Mouse (Mus musculus) C2C12 (cell line): ENCODE data around the gene Bcl3. TPM values are rescaled to one million over a fixed set of nuclear protein-coding genes. Genes with fewer than 3 reads are reported as not detected.

Experiments used
- H3K27me3 ChIP-seq: one replicate; pipeline ENCODE4 v1.6.1; 2011; ENCODE audit not compliant: control insufficient read depth, insufficient read depth, insufficient read length
- H3K36me3 ChIP-seq: one replicate; pipeline ENCODE4 v1.6.1; 2011; ENCODE audit not compliant: control insufficient read depth, insufficient read depth
- H3K4me3 ChIP-seq: one replicate; pipeline ENCODE4 v1.5.1; 2011; ENCODE audit warnings: mild to moderate bottlenecking, control low read depth; ENCODE audit not compliant: poor library complexity, insufficient read depth, severe bottlenecking
- H3K79me2 ChIP-seq: one replicate; pipeline ENCODE4 v1.6.1; 2011; ENCODE audit not compliant: control insufficient read depth, insufficient read depth
- H3K79me3 ChIP-seq: one replicate; pipeline ENCODE4 v1.6.1; 2011; ENCODE audit warnings: low read depth, control low read depth
- H3ac ChIP-seq: one replicate; pipeline ENCODE3; 2011; ENCODE audit warnings: low read depth; ENCODE audit not compliant: control insufficient read depth, insufficient read length
- CEBPB ChIP-seq: IDR thresholded peaks from one replicate; pipeline ENCODE4 v1.6.1; 2011; ENCODE audit warnings: low read depth, mild to moderate bottlenecking, control low read depth, moderate library complexity
- CTCF ChIP-seq: IDR thresholded peaks from one replicate; pipeline ENCODE4 v1.5.1; 2011; ENCODE audit not compliant: control insufficient read depth, insufficient read depth, insufficient read length
- FOSL1 ChIP-seq: IDR thresholded peaks from one replicate; pipeline ENCODE4 v1.8.0; 2011; ENCODE audit warnings: mild to moderate bottlenecking, low read length; ENCODE audit not compliant: poor library complexity, insufficient read depth, severe bottlenecking
- MAX ChIP-seq: IDR thresholded peaks from one replicate; pipeline ENCODE4 v1.6.1; 2011; ENCODE audit warnings: mild to moderate bottlenecking, control low read depth
- MYOD1 ChIP-seq: IDR thresholded peaks from one replicate; pipeline ENCODE4 v1.6.1; 2011; ENCODE audit warnings: low read depth; ENCODE audit not compliant: control insufficient read depth, insufficient read length
- MYOG ChIP-seq: IDR thresholded peaks from one replicate; pipeline ENCODE4 v1.6.1; 2011; ENCODE audit not compliant: control insufficient read depth, insufficient read length; ENCODE audit errors: extremely low read depth
- USF1 ChIP-seq: IDR thresholded peaks from one replicate; pipeline ENCODE4 v1.6.1; 2011; ENCODE audit warnings: low read depth, mild to moderate bottlenecking, control low read depth, moderate library complexity
- long read RNA-seq, 2 experiments: library from polyadenylated mRNA; unstranded; transcript quantifications; one replicate each; pipeline ENCODE4 v2.0.0; 2019 to 2020
- polyA plus RNA-seq: library from polyadenylated mRNA; unstranded; fragments of >200 nt; fragmentation: generic; extraction: Trizol; gene quantifications from one replicate; pipeline ENCODE4 v1.2.1, GENCODE M21; 2012; ENCODE audit warnings: missing spikeins

Bcl3 gene
- 7.8 TPM for polyA plus RNA-seq
- long read RNA-seq, experiment 1, partial matches to known transcripts = 1 of 5 reads
- long read RNA-seq, experiment 1, other reads (novel, unspliced or antisense) = 1 of 5 reads
- long read RNA-seq, experiment 2, partial matches to known transcripts = 0 of 1 reads
- long read RNA-seq, experiment 2, other reads (novel, unspliced or antisense) = 0 of 1 reads

GRCm38 (mm10) chr7:19822604-19823058 is at the start of gene Bcl3:
TSS of gene Bcl3 (minus strand) at chr7:19822770.
- H3K4me3 ChIP-seq = peak within 1 kb of the TSS; percentile 21
- H3K79me3 ChIP-seq = no peaks in the 10 kb centered on the region
- H3K27me3 ChIP-seq = no peaks in the 10 kb centered on the region
- TF ChIP-seq CTCF = no peak
- no peak for TF ChIP-seq CEBPB
- no peak for TF ChIP-seq USF1
- no peak for TF ChIP-seq MYOD1
- TF ChIP-seq FOSL1 = no peak
- TF ChIP-seq MYOG = no peak
- TF ChIP-seq MAX = no peak
- no peaks in the 10 kb centered on the region for H3K79me2 ChIP-seq
- peak within 1 kb of the TSS; percentile 77 for H3ac ChIP-seq
- no peaks in the 10 kb centered on the region for H3K36me3 ChIP-seq

- Histone ChIP-seq H3K27me3 (no peaks in the 10 kb centered on the region), H3K4me3 (no peak overlapping the region)
- TF ChIP-seq MYOG (no peak), CTCF (peak; percentile 50)
Measured at GRCm38 (mm10) chr7:19871943-19872601, 49.5 kb upstream of the Bcl3 start.

GRCm38 (mm10) chr7:19871137-19871621 is 48.6 kb upstream of the Bcl3 start:
- H3ac ChIP-seq = no peak overlapping the region
- H3K79me3 ChIP-seq = no peaks in the 10 kb centered on the region
- no peaks in the 10 kb centered on the region for H3K36me3 ChIP-seq
- no peak overlapping the region for H3K4me3 ChIP-seq
- H3K79me2 ChIP-seq = no peaks in the 10 kb centered on the region
- H3K27me3 ChIP-seq = no peaks in the 10 kb centered on the region
- TF ChIP-seq CTCF = no peak
- TF ChIP-seq FOSL1 = no peak
- no peak for TF ChIP-seq CEBPB
- TF ChIP-seq MYOD1 = no peak
- TF ChIP-seq MAX = no peak
- no peak for TF ChIP-seq USF1
- TF ChIP-seq MYOG = no peak

More at GRCm38 (mm10) chr7:19871943-19872601, 49.5 kb upstream of the Bcl3 start:
- Histone ChIP-seq H3ac (no peak overlapping the region), H3K79me3 (no peaks in the 10 kb centered on the region), H3K36me3 (no peaks in the 10 kb centered on the region), H3K79me2 (no peaks in the 10 kb centered on the region)

- TF ChIP-seq MYOD1 = no peak
- H3K27me3 ChIP-seq = no peaks in the 10 kb centered on the region
Measured at GRCm38 (mm10) chr7:19867751-19868399, 45.3 kb upstream of the Bcl3 start.

GRCm38 (mm10) chr7:19866490-19866889 is 43.9 kb upstream of the Bcl3 start:
- Histone ChIP-seq H3K79me3 (no peaks in the 10 kb centered on the region), H3K79me2 (no peaks in the 10 kb centered on the region), H3K36me3 (no peaks in the 10 kb centered on the region), H3K27me3 (no peaks in the 10 kb centered on the region), H3K4me3 (no peak overlapping the region), H3ac (no peak overlapping the region)
- no peak for TF ChIP-seq MYOG
- no peak for TF ChIP-seq MAX
- no peak for TF ChIP-seq USF1
- TF ChIP-seq CTCF = no peak
- TF ChIP-seq MYOD1 = no peak
- no peak for TF ChIP-seq FOSL1
- TF ChIP-seq CEBPB = no peak

More at GRCm38 (mm10) chr7:19867751-19868399, 45.3 kb upstream of the Bcl3 start:
- H3K4me3 ChIP-seq = no peak overlapping the region
- H3K36me3 ChIP-seq = no peaks in the 10 kb centered on the region
- H3K79me3 ChIP-seq = no peaks in the 10 kb centered on the region
- H3K79me2 ChIP-seq = no peaks in the 10 kb centered on the region
- H3ac ChIP-seq = no peak overlapping the region
